Mouse (Mus musculus): ENCODE measurements around the gene Nav2. TPM values are rescaled to one million over a fixed set of nuclear protein-coding genes. Genes with fewer than 3 reads are reported as not detected.
A peak's percentile ranks its signal among the peaks of the same experiment; 100 is the strongest.

Nav2 gene
- polyA plus RNA-seq, 1 experiment from 2014 or later = 36.1 TPM

DNA sequence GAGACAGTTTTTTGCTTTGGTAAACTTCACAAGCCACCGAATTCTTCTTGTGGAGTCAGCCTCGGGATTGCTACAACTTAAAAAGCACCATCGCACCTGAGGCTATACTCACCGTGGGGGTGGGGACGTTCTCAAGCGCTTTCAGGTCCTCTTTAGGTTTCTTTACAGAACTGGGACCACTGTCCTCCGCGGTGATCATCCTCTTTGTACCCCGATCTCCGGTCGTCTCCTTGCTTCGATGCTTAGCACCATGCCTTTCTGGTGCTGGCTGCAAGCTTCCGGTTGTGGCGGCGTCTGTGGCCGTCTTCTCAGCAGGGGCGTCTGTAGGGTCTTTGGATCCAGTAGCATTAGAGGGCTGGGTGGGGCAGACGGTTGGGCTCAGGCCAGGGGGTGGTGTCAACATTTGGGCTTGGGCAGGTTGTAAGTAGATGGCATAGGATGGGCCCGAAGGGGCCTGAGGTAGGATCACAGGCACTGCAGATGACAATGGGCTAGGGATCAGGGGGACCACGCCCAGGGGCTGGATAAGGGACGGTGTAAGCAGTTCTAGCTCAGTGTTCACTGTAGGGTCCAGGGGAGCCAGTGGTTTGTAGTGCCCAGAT is 37.8 kb upstream of the Nav2 start:
- ATAC-seq (ENCODE audit: low FRiP score) (no peak), DNase-seq (ENCODE audit: low spot score) (no peak)
- Histone ChIP-seq H3K9me3 (ENCODE audit: control insufficient read depth, low read length) (no peaks in the 10 kb centered on the region), H3K9ac (ENCODE audit: low read depth, low read length) (no peak overlapping the region), H3K27me3 (ENCODE audit: control insufficient read depth, insufficient read depth, low read length) (no peaks in the 10 kb centered on the region), H3K4me3 (ENCODE audit: low read depth, low read length) (no peak overlapping the region), H3K36me3 (ENCODE audit: control insufficient read depth, insufficient read depth, low read length) (peaks cover 22% of the 10 kb centered on the region), H3K4me1 (replicated peaks; ENCODE audit: control insufficient read depth, insufficient read depth, low read length) (no peaks in the 10 kb centered on the region), H3K27ac (ENCODE audit: low read depth, low read length) (no peak overlapping the region), H3K4me2 (replicated peaks; ENCODE audit: low read depth, low read length) (no peak overlapping the region)
- WGBS = 94% methylated on average over 21 of the region's 21 CpGs

DNA sequence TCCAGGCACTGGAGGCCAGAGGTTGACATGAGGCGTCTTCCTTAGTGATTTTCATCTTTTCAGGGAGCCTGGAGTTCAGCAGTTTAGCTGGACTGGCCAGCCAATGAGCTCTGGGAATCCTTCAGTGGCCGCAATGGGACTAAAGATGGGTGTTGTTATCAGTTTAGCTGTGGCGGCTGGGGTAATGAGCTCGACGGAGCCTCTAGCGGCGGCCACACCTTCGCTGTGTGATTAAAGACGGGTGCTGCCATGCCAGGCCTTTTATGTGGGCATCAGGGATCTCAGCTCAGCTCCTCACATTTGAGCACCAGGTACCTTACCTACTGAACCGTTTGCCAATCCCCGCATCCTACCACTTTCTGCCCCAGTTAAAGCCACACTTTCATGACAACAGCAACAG is 37.2 kb upstream of the Nav2 start:
- H3K36me3 ChIP-seq (ENCODE audit: control insufficient read depth, insufficient read depth, low read length) = peaks cover 22% of the 10 kb centered on the region
- no peak overlapping the region for H3K27ac ChIP-seq (ENCODE audit: low read depth, low read length)
- ATAC-seq (ENCODE audit: low FRiP score) (no peak), DNase-seq (ENCODE audit: low spot score) (no peak)
- H3K4me1 ChIP-seq (replicated peaks; ENCODE audit: control insufficient read depth, insufficient read depth, low read length) = no peaks in the 10 kb centered on the region
- no peak overlapping the region for H3K4me2 ChIP-seq (replicated peaks; ENCODE audit: low read depth, low read length)
- H3K9me3 ChIP-seq (ENCODE audit: control insufficient read depth, low read length) = no peaks in the 10 kb centered on the region
- no peak overlapping the region for H3K9ac ChIP-seq (ENCODE audit: low read depth, low read length)
- WGBS = 95% methylated on average over 11 of the region's 11 CpGs
- H3K4me3 ChIP-seq (ENCODE audit: low read depth, low read length) = no peak overlapping the region
- no peaks in the 10 kb centered on the region for H3K27me3 ChIP-seq (ENCODE audit: control insufficient read depth, insufficient read depth, low read length)

DNA sequence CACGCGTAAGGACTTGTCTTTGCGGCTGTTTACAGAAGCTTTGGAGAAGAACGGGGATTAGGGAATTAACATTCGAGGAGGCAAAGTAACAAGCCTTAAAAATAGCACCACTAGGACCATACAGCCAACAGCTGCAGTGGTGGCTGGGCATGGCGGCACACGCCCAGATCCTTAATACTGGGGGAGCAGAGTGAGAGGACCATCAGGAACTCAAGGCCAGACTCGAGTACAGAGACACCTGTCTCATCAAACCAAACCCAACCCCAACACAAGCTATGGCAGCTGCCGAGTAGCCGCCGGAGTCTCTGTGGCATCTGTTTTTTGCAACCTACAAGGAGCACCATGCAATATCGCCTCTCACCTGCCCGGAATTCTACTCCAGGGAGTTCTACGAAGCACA is 33.4 kb upstream of the Nav2 start:
- WGBS = 91% methylated on average over 14 of the region's 14 CpGs
- H3K9ac ChIP-seq (ENCODE audit: low read depth, low read length) = no peak overlapping the region
- H3K4me3 ChIP-seq (ENCODE audit: low read depth, low read length) = no peak overlapping the region
- peaks cover 16% of the 10 kb centered on the region; the same call in 1 of the 2 replicates for H3K36me3 ChIP-seq (ENCODE audit: control insufficient read depth, insufficient read depth, low read length)
- ATAC-seq (ENCODE audit: low FRiP score) (no peak), DNase-seq (ENCODE audit: low spot score) (no peak)
- no peaks in the 10 kb centered on the region for H3K9me3 ChIP-seq (ENCODE audit: control insufficient read depth, low read length)
- H3K27ac ChIP-seq (ENCODE audit: low read depth, low read length) = no peak overlapping the region
- H3K4me2 ChIP-seq (replicated peaks; ENCODE audit: low read depth, low read length) = no peak overlapping the region
- no peaks in the 10 kb centered on the region; the same call in 1 of the 2 replicates for H3K4me1 ChIP-seq (replicated peaks; ENCODE audit: control insufficient read depth, insufficient read depth, low read length)
- no peaks in the 10 kb centered on the region for H3K27me3 ChIP-seq (ENCODE audit: control insufficient read depth, insufficient read depth, low read length)

DNA sequence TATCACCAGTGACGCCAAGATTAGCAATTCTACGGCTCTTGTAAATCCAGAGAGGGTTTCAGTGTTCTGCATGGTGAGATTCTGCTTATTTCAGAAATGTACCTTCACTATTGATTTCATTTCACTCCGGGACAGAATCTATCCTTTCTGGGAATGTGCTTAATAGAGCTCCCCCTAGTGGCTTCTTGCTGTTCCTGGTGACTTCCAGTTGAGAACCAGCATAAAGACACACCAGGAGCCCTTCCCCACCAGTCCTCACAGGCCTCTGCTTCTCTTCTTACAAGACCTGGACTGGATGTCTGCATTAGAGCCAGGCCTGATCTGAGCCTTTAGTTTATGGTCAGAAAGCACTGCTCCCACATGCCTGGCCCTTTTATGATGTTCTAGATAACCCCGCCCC is 32.0 kb upstream of the Nav2 start:
- no peak overlapping the region for H3K27ac ChIP-seq (ENCODE audit: low read depth, low read length)
- no peak overlapping the region for H3K4me2 ChIP-seq (replicated peaks; ENCODE audit: low read depth, low read length)
- DNase-seq (ENCODE audit: low spot score) (peak; percentile 76), ATAC-seq (ENCODE audit: low FRiP score) (no peak)
- no peak overlapping the region for H3K9ac ChIP-seq (ENCODE audit: low read depth, low read length)
- no peaks in the 10 kb centered on the region; the same call in 1 of the 2 replicates for H3K4me1 ChIP-seq (replicated peaks; ENCODE audit: control insufficient read depth, insufficient read depth, low read length)
- no peak overlapping the region for H3K4me3 ChIP-seq (ENCODE audit: low read depth, low read length)
- peaks cover 13% of the 10 kb centered on the region; the same call in 1 of the 2 replicates for H3K36me3 ChIP-seq (ENCODE audit: control insufficient read depth, insufficient read depth, low read length)
- WGBS = 78% methylated on average over 4 of the region's 4 CpGs
- no peaks in the 10 kb centered on the region for H3K9me3 ChIP-seq (ENCODE audit: control insufficient read depth, low read length)
- no peaks in the 10 kb centered on the region for H3K27me3 ChIP-seq (ENCODE audit: control insufficient read depth, insufficient read depth, low read length)

DNA sequence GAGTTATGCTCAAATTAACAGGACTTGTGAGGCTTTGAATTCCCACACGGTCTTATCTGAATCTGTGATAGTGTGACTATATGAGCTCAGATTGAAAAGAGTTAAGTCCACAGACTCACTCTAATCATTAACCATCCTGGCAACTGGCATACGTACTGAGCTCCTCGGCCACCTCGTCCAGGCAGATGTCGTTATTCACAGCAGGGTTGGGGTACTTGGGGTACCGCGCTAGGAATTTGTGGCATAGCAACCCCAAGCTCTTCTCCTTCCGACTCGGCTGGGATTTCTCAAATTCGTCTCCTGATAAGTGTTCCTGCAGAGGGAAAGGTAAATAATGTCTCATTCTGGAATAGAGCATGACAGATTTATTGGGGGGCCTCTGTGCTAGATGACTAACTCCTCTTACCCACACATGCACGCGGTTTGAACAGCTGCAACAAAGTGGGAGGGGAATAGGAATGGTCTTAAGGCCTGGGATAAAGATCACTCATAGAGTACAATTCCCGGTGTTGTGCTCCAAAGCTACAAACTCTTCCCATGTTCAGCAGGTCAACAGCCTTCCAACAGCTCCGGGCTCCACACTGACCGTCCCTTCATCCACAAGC is 30.6 kb upstream of the Nav2 start:
- no peak for ATAC-seq (ENCODE audit: low FRiP score)
- H3K4me3 ChIP-seq (ENCODE audit: low read depth, low read length) = no peak overlapping the region
- peaks cover 8% of the 10 kb centered on the region; the same call in 1 of the 2 replicates for H3K36me3 ChIP-seq (ENCODE audit: control insufficient read depth, insufficient read depth, low read length)
- H3K27ac ChIP-seq (ENCODE audit: low read depth, low read length) = no peak overlapping the region
- no peaks in the 10 kb centered on the region; the same call in 1 of the 2 replicates for H3K4me1 ChIP-seq (replicated peaks; ENCODE audit: control insufficient read depth, insufficient read depth, low read length)
- H3K4me2 ChIP-seq (replicated peaks; ENCODE audit: low read depth, low read length) = no peak overlapping the region
- peaks cover 5% of the 10 kb centered on the region; the same call in 1 of the 2 replicates for H3K27me3 ChIP-seq (ENCODE audit: control insufficient read depth, insufficient read depth, low read length)
- no peak for DNase-seq (ENCODE audit: low spot score)
- WGBS = 92% methylated on average over 15 of the region's 15 CpGs
- no peak overlapping the region for H3K9ac ChIP-seq (ENCODE audit: low read depth, low read length)
- no peaks in the 10 kb centered on the region for H3K9me3 ChIP-seq (ENCODE audit: control insufficient read depth, low read length)

DNA sequence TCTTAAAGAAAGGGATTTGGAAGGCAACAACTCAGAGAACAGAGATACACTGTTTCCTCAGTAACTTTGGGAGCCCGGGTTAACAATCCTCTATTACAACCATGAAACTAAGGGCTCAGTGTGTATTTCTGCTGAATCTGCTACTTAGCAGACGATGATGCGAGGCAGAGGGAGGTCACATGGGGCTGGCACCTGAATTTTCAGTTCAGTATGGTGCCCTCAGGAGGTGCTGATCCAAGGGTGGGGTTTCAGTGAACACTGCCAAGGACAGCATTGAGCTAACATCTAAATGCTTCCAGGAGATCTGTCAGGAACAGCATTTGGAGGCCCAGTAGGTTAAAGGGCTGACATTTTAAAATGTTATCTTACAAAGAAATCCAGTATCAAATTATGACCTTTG is 28.9 kb upstream of the Nav2 start:
- Histone ChIP-seq H3K9me3 (ENCODE audit: control insufficient read depth, low read length) (no peaks in the 10 kb centered on the region), H3K36me3 (ENCODE audit: control insufficient read depth, insufficient read depth, low read length) (peaks cover 6% of the 10 kb centered on the region; the same call in 1 of the 2 replicates), H3K27ac (ENCODE audit: low read depth, low read length) (no peak overlapping the region), H3K4me3 (ENCODE audit: low read depth, low read length) (peak overlapping the region; percentile 0; the same call in 1 of the 2 replicates), H3K4me2 (replicated peaks; ENCODE audit: low read depth, low read length) (peak overlapping the region; percentile 36), H3K9ac (ENCODE audit: low read depth, low read length) (no peak overlapping the region), H3K27me3 (ENCODE audit: control insufficient read depth, insufficient read depth, low read length) (peaks cover 8% of the 10 kb centered on the region), H3K4me1 (replicated peaks; ENCODE audit: control insufficient read depth, insufficient read depth, low read length) (no peaks in the 10 kb centered on the region; the same call in 1 of the 2 replicates)
- ATAC-seq (ENCODE audit: low FRiP score) (no peak), DNase-seq (ENCODE audit: low spot score) (no peak)
- WGBS = 65% methylated on average over 3 of the region's 3 CpGs

DNA sequence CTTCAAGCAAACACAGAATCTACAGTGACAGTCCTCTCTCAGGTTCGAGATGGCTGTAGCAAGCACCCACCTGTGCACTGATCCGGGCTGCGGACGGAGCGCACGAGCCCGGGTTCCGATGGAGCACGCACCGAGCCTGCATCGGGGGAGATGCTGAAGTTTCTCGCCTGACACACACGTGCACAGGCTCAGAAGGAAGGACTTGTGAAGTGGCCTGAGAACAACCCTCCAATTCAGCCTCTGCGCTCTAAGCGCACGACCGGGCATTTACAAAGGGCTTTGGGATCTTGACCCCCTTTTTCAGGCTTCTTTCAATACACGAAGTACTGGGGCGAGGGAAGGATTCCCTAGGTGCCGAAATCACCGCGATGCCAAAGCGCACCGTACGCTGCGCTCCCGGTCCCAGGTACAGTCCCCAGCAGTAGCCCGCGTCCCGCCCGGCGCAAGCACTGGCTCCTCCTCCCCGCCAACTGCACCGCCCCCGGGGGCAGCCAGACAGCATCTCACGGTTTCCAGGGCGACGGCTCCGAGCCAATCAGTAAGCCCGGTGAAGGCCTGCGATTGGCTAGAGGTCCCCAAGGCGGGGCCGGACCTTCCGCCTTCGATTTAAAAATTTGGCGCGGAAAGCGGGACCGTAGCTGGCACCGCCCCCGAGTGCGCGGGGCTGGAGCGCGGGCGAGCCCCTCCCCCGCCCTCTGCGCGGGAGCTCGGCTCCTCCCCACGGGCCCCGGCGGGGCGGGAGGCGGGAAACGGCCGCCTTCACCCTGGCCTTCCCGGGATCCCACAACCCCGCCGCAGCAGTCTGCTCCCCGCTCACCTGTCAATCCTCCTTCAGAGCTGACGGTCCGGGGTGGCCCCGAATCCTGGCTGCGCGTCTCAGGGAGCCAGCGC is 27.7 kb upstream of the Nav2 start:
- no peaks in the 10 kb centered on the region for H3K36me3 ChIP-seq (ENCODE audit: control insufficient read depth, insufficient read depth, low read length)
- peak overlapping the region; percentile 76 for H3K27ac ChIP-seq (ENCODE audit: low read depth, low read length)
- no peaks in the 10 kb centered on the region for H3K9me3 ChIP-seq (ENCODE audit: control insufficient read depth, low read length)
- H3K9ac ChIP-seq (ENCODE audit: low read depth, low read length) = peak overlapping the region; percentile 82
- H3K27me3 ChIP-seq (ENCODE audit: control insufficient read depth, insufficient read depth, low read length) = peaks cover 10% of the 10 kb centered on the region
- ATAC-seq (ENCODE audit: low FRiP score) = peak; percentile 99
- peak; percentile 99 for DNase-seq (ENCODE audit: low spot score)
- H3K4me2 ChIP-seq (replicated peaks; ENCODE audit: low read depth, low read length) = peak overlapping the region; percentile 96
- no peaks in the 10 kb centered on the region; the same call in 1 of the 2 replicates for H3K4me1 ChIP-seq (replicated peaks; ENCODE audit: control insufficient read depth, insufficient read depth, low read length)
- H3K4me3 ChIP-seq (ENCODE audit: low read depth, low read length) = peak overlapping the region; percentile 80
- WGBS = under 1% methylated on average over 77 of the region's 77 CpGs

DNA sequence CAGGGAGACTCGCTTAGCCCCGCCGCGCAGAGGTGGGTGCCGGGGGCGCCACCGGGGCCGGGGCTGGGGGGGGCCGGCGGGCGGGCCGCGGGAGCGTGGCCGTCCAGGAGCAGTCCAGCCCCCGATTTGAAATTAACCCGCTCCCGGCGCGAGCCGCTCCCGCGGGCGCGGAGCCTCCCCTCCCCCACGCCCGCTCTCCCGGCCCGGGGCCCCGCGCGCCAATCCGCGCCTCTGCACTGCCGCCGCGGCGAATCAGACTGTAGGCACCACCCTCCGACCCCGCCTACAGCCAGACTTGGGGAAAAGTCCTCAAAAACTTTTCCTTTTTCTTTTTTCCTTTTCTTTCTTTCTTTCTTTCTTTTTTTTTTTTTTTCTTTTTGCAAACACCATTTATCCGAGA is 27.0 kb upstream of the Nav2 start, which contains the start of gene E2f8:
Gene E2f8 (minus strand): TSS at position 111 of the 400 bp plus-strand sequence.
- peak within 1 kb of the TSS; percentile 76 for H3K27ac ChIP-seq (ENCODE audit: low read depth, low read length)
- under 1% methylated on average over 41 of the region's 41 CpGs for WGBS

More for the DNA sequence above, 27.0 kb upstream of the Nav2 start, which contains the start of gene E2f8:
- Histone ChIP-seq H3K36me3 (ENCODE audit: control insufficient read depth, insufficient read depth, low read length) (no peaks in the 10 kb centered on the region), H3K27me3 (ENCODE audit: control insufficient read depth, insufficient read depth, low read length) (peaks cover 10% of the 10 kb centered on the region), H3K4me3 (ENCODE audit: low read depth, low read length) (peak within 1 kb of the TSS; percentile 80), H3K9ac (ENCODE audit: low read depth, low read length) (peak within 1 kb of the TSS; percentile 82), H3K4me2 (replicated peaks; ENCODE audit: low read depth, low read length) (peak within 1 kb of the TSS; percentile 96), H3K4me1 (replicated peaks; ENCODE audit: control insufficient read depth, insufficient read depth, low read length) (no peaks in the 10 kb centered on the region; the same call in 1 of the 2 replicates), H3K9me3 (ENCODE audit: control insufficient read depth, low read length) (no peaks in the 10 kb centered on the region)
- DNase-seq (ENCODE audit: low spot score) (peak; percentile 85), ATAC-seq (ENCODE audit: low FRiP score) (peak; percentile 85)

Measured in hindbrain, embryonic 11.5 days (tissue).